In genomic region chr9:48710355-48711295, GRCm38 (mm10) we compare ENCODE assay signal across 15 mouse cellular contexts.
DNase-seq lines count a peak whose midpoint lies in the region; ATAC-seq lines count a peak whose summit lies in the region.
"Had no signal": no experiment of that assay in that cellular context is flagged by ENCODE, and none has a peak within 500 bp of the region (broad histone marks: within the 10 kb centered on the region; RNA-seq: fewer than 3 reads in every experiment).

No protein-coding gene starts in this region.

- H3K4me2 ChIP-seq in kidney, embryonic 16.5 days (replicated peaks; ENCODE audit: low read depth, low read length) = peak overlapping the region; percentile 26; the same call in 1 of the 2 replicates
- H3K4me2 ChIP-seq in midbrain, embryonic 13.5 days (replicated peaks) = no peak overlapping the region
- no peak overlapping the region for H3K4me2 ChIP-seq in midbrain, embryonic 15.5 days
- H3K4me2 ChIP-seq: intestine, embryonic 15.5 days; stomach, embryonic 15.5 days had no signal

- 11% methylated on average over 17 of the region's 17 CpGs for WGBS in kidney, embryonic 16.5 days
- WGBS in midbrain, embryonic 13.5 days = 47% methylated on average over 17 of the region's 17 CpGs
- 40% methylated on average over 17 of the region's 17 CpGs for WGBS in midbrain, embryonic 15.5 days

- H3K27me3 ChIP-seq in kidney, embryonic 16.5 days (ENCODE audit: insufficient read depth, low read length) = peaks cover 3% of the 10 kb centered on the region; the same call in 1 of the 2 replicates
- no peaks in the 10 kb centered on the region for H3K27me3 ChIP-seq in midbrain, embryonic 13.5 days
- no peaks in the 10 kb centered on the region for H3K27me3 ChIP-seq in midbrain, embryonic 15.5 days (replicated peaks)
- H3K27me3 ChIP-seq: intestine, embryonic 15.5 days; stomach, embryonic 15.5 days had no signal

- H3K4me3 ChIP-seq in kidney, embryonic 16.5 days (ENCODE audit: low read length) = no peak overlapping the region
- H3K4me3 ChIP-seq in midbrain, embryonic 13.5 days (replicated peaks) = no peak overlapping the region
- H3K4me3 ChIP-seq in midbrain, embryonic 15.5 days = no peak overlapping the region
- H3K4me3 ChIP-seq: intestine, embryonic 15.5 days; stomach, embryonic 15.5 days had no signal

- H3K27ac ChIP-seq in kidney, embryonic 16.5 days (ENCODE audit: low read length) = peak overlapping the region; percentile 12; the same call in 1 of the 2 replicates
- H3K27ac ChIP-seq in midbrain, embryonic 13.5 days = 0 out of 2 replicates have a peak overlapping the region, but pooled peaks have one; percentile 30
- no peak overlapping the region for H3K27ac ChIP-seq in midbrain, embryonic 15.5 days
- H3K27ac ChIP-seq: intestine, embryonic 15.5 days; macrophage; stomach, embryonic 15.5 days had no signal

- H3K9ac ChIP-seq in kidney, embryonic 16.5 days (replicated peaks; ENCODE audit: low read length) = no peak overlapping the region
- H3K9ac ChIP-seq in midbrain, embryonic 13.5 days (replicated peaks) = no peak overlapping the region
- H3K9ac ChIP-seq in midbrain, embryonic 15.5 days = no peak overlapping the region
- H3K9ac ChIP-seq: intestine, embryonic 15.5 days; stomach, embryonic 15.5 days had no signal

- H3K36me3 ChIP-seq in kidney, embryonic 16.5 days (ENCODE audit: insufficient read depth, low read length) = no peaks in the 10 kb centered on the region
- 0 out of 2 replicates have a peak, but pooled peaks cover 2% of the 10 kb centered on the region for H3K36me3 ChIP-seq in midbrain, embryonic 13.5 days
- no peaks in the 10 kb centered on the region for H3K36me3 ChIP-seq in midbrain, embryonic 15.5 days (replicated peaks)
- H3K36me3 ChIP-seq: intestine, embryonic 15.5 days; stomach, embryonic 15.5 days had no signal

- peak; percentile 96 for DNase-seq in heart, adult 11 months
- DNase-seq in heart, adult 9 months (ENCODE audit: low spot score in 2 of 2) = no peak
- DNase-seq in kidney, adult 11 months = no peak
- DNase-seq in gastrocnemius, postnatal 25 days = peak; percentile 79
- DNase-seq in thymus, postnatal 4 days = no peak
- DNase-seq: adrenal gland, adult 2 months; cerebellum, postnatal 36 days; right cerebral cortex, postnatal 4 days had no signal

- peak; percentile 70 for ATAC-seq in kidney, embryonic 16.5 days (ENCODE audit: low FRiP score, low TSS enrichment)
- ATAC-seq in midbrain, embryonic 13.5 days = no peak
- no peak for ATAC-seq in midbrain, embryonic 15.5 days (replicated peaks)
- ATAC-seq: CD4-positive, CD25-positive, alpha-beta regulatory T cell, adult 4 months; intestine, embryonic 15.5 days had no signal

- no peaks in the 10 kb centered on the region for H3K9me3 ChIP-seq in kidney, embryonic 16.5 days (ENCODE audit: low read length)
- H3K9me3 ChIP-seq in midbrain, embryonic 13.5 days = no peaks in the 10 kb centered on the region
- no peaks in the 10 kb centered on the region for H3K9me3 ChIP-seq in midbrain, embryonic 15.5 days
- H3K9me3 ChIP-seq: intestine, embryonic 15.5 days; stomach, embryonic 15.5 days had no signal

- peaks cover 27% of the 10 kb centered on the region for H3K4me1 ChIP-seq in kidney, embryonic 16.5 days (ENCODE audit: insufficient read depth, low read length)
- peaks cover 29% of the 10 kb centered on the region for H3K4me1 ChIP-seq in midbrain, embryonic 13.5 days (replicated peaks)
- peaks cover 21% of the 10 kb centered on the region; the same call in 1 of the 2 replicates for H3K4me1 ChIP-seq in midbrain, embryonic 15.5 days

Comparison
In these comparisons a context has a peak if more than half of its experiments do, and no peak if none do; other contexts are left out.
1. DNase-seq: peak in heart, adult 11 months (single experiment) and gastrocnemius, postnatal 25 days (single experiment); none in heart, adult 9 months (0 of 2), kidney, adult 11 months (single experiment) and thymus, postnatal 4 days (single experiment).